In the genomic region with DNA sequence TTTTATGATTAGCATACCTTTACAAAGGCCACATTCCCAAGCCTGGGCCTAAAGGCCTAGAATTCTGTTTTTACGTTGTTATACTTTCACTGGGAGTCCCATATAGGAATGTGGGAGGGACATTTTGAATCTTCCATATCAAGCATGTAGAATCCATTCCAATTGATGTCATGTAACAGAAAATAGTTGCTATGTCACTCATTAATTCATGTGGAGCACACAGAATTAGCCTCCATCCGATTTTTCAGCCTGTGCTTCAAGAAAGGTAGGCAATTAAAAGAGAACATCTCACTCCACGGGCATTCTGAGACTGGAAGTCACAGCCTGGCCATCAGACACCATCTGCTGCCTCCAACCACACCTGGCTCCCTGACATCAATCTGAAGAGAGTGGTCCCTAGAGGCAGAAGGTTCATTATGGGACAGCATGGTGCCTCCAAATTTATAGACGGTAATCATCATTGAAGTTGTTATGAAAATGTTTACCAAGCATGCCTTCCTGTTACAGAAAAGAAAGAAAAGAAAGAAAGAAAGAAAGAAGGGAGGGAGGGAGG, we compare ENCODE assay signal across 21 mouse cellular contexts.
DNase-seq lines count a peak whose midpoint lies in the region; ATAC-seq and TF ChIP-seq lines count a peak whose summit lies in the region.
"Had no signal": no experiment of that assay in that cellular context is flagged by ENCODE, and none has a peak within 500 bp of the region (broad histone marks: within the 10 kb centered on the region; RNA-seq: fewer than 3 reads in every experiment).

No protein-coding gene starts in this region.

- H3K27ac ChIP-seq in neural tube, embryonic 12.5 days: no peak overlapping the region
- no peak overlapping the region for H3K27ac ChIP-seq in hindbrain, embryonic 12.5 days
- H3K27ac ChIP-seq in neural tube, embryonic 15.5 days (replicated peaks): no peak overlapping the region
- H3K27ac ChIP-seq in layer of hippocampus, adult 2 months: no peak overlapping the region
- no peak overlapping the region for H3K27ac ChIP-seq in gastrocnemius, adult 2 months
- H3K27ac ChIP-seq: embryonic facial prominence, embryonic 13.5 days; kidney, embryonic 15.5 days; limb, embryonic 13.5 days; liver, embryonic 14.5 days; lung, embryonic 15.5 days; macrophage had no signal

- no peaks in the 10 kb centered on the region for H3K36me3 ChIP-seq in neural tube, embryonic 12.5 days
- no peaks in the 10 kb centered on the region for H3K36me3 ChIP-seq in hindbrain, embryonic 12.5 days
- no peaks in the 10 kb centered on the region for H3K36me3 ChIP-seq in neural tube, embryonic 15.5 days
- H3K36me3 ChIP-seq: embryonic facial prominence, embryonic 13.5 days; G1E; heart, embryonic 12.5 days; kidney, embryonic 15.5 days; limb, embryonic 13.5 days; lung, embryonic 15.5 days had no signal

- no peak overlapping the region for H3K4me2 ChIP-seq in neural tube, embryonic 12.5 days (replicated peaks)
- H3K4me2 ChIP-seq in hindbrain, embryonic 12.5 days (replicated peaks): no peak overlapping the region
- no peak overlapping the region for H3K4me2 ChIP-seq in neural tube, embryonic 15.5 days
- H3K4me2 ChIP-seq: embryonic facial prominence, embryonic 13.5 days; heart, embryonic 12.5 days; kidney, embryonic 15.5 days; limb, embryonic 13.5 days; lung, embryonic 15.5 days; midbrain, embryonic 11.5 days had no signal

- no peaks in the 10 kb centered on the region for H3K27me3 ChIP-seq in neural tube, embryonic 12.5 days (replicated peaks)
- no peaks in the 10 kb centered on the region for H3K27me3 ChIP-seq in hindbrain, embryonic 12.5 days
- no peaks in the 10 kb centered on the region for H3K27me3 ChIP-seq in neural tube, embryonic 15.5 days (replicated peaks)
- H3K27me3 ChIP-seq: embryonic facial prominence, embryonic 13.5 days; heart, embryonic 12.5 days; kidney, embryonic 15.5 days; limb, embryonic 13.5 days; lung, embryonic 15.5 days had no signal

- H3K9ac ChIP-seq in neural tube, embryonic 12.5 days: no peak overlapping the region
- H3K9ac ChIP-seq in hindbrain, embryonic 12.5 days: no peak overlapping the region
- H3K9ac ChIP-seq in neural tube, embryonic 15.5 days (replicated peaks): no peak overlapping the region
- H3K9ac ChIP-seq: embryonic facial prominence, embryonic 13.5 days; heart, embryonic 12.5 days; kidney, embryonic 15.5 days; limb, embryonic 13.5 days; liver, embryonic 14.5 days; lung, embryonic 15.5 days had no signal

- peak; percentile 74; the same call in 1 of the 2 replicates for ATAC-seq in neural tube, embryonic 12.5 days (ENCODE audit: low FRiP score, low read depth)
- peak; percentile 29; the same call in 1 of the 2 replicates for ATAC-seq in hindbrain, embryonic 12.5 days (ENCODE audit: low FRiP score)
- peak; percentile 50; the same call in 1 of the 2 replicates for ATAC-seq in neural tube, embryonic 15.5 days (ENCODE audit: low FRiP score)
- ATAC-seq in inflammation-experienced regulatory T-cells, adult 6 months: no peak
- ATAC-seq: forebrain, embryonic 16.5 days had no signal

- no peak for TF ChIP-seq POLR2A in brain, embryonic 14.5 days (IDR thresholded peaks at IDR 0.05; ENCODE audit: borderline replicate concordance, extremely low read depth, insufficient read depth, insufficient read length, poor library complexity, severe bottlenecking)

- no peaks in the 10 kb centered on the region for H3K4me1 ChIP-seq in neural tube, embryonic 12.5 days
- no peaks in the 10 kb centered on the region for H3K4me1 ChIP-seq in hindbrain, embryonic 12.5 days
- H3K4me1 ChIP-seq in neural tube, embryonic 15.5 days: no peaks in the 10 kb centered on the region
- H3K4me1 ChIP-seq: embryonic facial prominence, embryonic 13.5 days; heart, embryonic 12.5 days; kidney, embryonic 15.5 days; limb, embryonic 13.5 days; lung, embryonic 15.5 days had no signal

- no peak overlapping the region for H3K4me3 ChIP-seq in neural tube, embryonic 12.5 days
- no peak overlapping the region for H3K4me3 ChIP-seq in hindbrain, embryonic 12.5 days
- H3K4me3 ChIP-seq in neural tube, embryonic 15.5 days (replicated peaks): no peak overlapping the region
- no peak overlapping the region for H3K4me3 ChIP-seq in layer of hippocampus, adult 2 months
- H3K4me3 ChIP-seq in gastrocnemius, adult 2 months: no peak overlapping the region
- H3K4me3 ChIP-seq: embryonic facial prominence, embryonic 13.5 days; heart, embryonic 12.5 days; kidney, embryonic 15.5 days; limb, embryonic 13.5 days; lung, embryonic 15.5 days had no signal

- no peaks in the 10 kb centered on the region for H3K9me3 ChIP-seq in neural tube, embryonic 12.5 days
- no peaks in the 10 kb centered on the region for H3K9me3 ChIP-seq in hindbrain, embryonic 12.5 days (replicated peaks)
- no peaks in the 10 kb centered on the region for H3K9me3 ChIP-seq in neural tube, embryonic 15.5 days (replicated peaks)
- H3K9me3 ChIP-seq: embryonic facial prominence, embryonic 13.5 days; heart, embryonic 12.5 days; kidney, embryonic 15.5 days; limb, embryonic 13.5 days; lung, embryonic 15.5 days had no signal

- no peak for DNase-seq in neural tube, embryonic 10.5 days (ENCODE audit: extremely low spot score, low spot score)
- DNase-seq in brain, embryonic 14.5 days (ENCODE audit: low read depth): peak; percentile 38
- no peak for DNase-seq in layer of hippocampus, adult 2 months (ENCODE audit: low spot score in 2 of 2)
- DNase-seq in gastrocnemius, adult 2 months: no peak
- DNase-seq: kidney, postnatal 4 days; right cerebral cortex, postnatal 25 days; thymus, adult 2 months had no signal

- WGBS in neural tube, embryonic 12.5 days: 43% methylated on average over 4 of the region's 4 CpGs
- 54% methylated on average over 4 of the region's 4 CpGs for WGBS in hindbrain, embryonic 12.5 days
- WGBS in neural tube, embryonic 15.5 days: 33% methylated on average over 4 of the region's 4 CpGs

- intact Hi-C loops in gastrocnemius, adult 2 months (cut with DNase I): no loop called here

- TF ChIP-seq CTCF in brain, embryonic 14.5 days (IDR thresholded peaks at IDR 0.05; ENCODE audit: borderline replicate concordance, extremely low read depth, insufficient read depth, insufficient read length): no peak
- TF ChIP-seq CTCF in layer of hippocampus, adult 2 months (conservative IDR thresholded peaks at IDR 0.05): no peak
- no peak for TF ChIP-seq CTCF in gastrocnemius, adult 2 months (IDR thresholded peaks at IDR 0.05)
